Mouse (Mus musculus): ENCODE results near the gene Lair1. TPM values are rescaled to one million over a fixed set of nuclear protein-coding genes. Genes with fewer than 3 reads are reported as not detected.

Lair1 gene
- polyA plus RNA-seq, 1 experiment: 0.01 TPM

GRCm38 (mm10) chr7:4071066-4071465 lies 8.1 kb upstream of the Lair1 start:
- TF ChIP-seq GATA1 (IDR thresholded peaks at IDR 0.05; ENCODE audit: low read length): no peak

GRCm38 (mm10) chr7:4063714-4064425 lies 866 bp upstream of the Lair1 start:
- TF ChIP-seq GATA1 (IDR thresholded peaks at IDR 0.05; ENCODE audit: low read length): no peak

GRCm38 (mm10) chr7:4026794-4027421 lies 36.1 kb downstream of the Lair1 start:
- TF ChIP-seq GATA1 (IDR thresholded peaks at IDR 0.05; ENCODE audit: low read length): no peak

- TF ChIP-seq GATA1 (IDR thresholded peaks at IDR 0.05; ENCODE audit: low read length): no peak
Observed at GRCm38 (mm10) chr7:3962017-3962416, 101.0 kb downstream of the Lair1 start.

GRCm38 (mm10) chr7:3957387-3957786 lies 105.6 kb downstream of the Lair1 start:
- TF ChIP-seq GATA1 (IDR thresholded peaks at IDR 0.05; ENCODE audit: low read length): no peak

Other genes with a start within 250 kb of the Lair1 start
- gene Gm15448, start 237.5 kb downstream of the Lair1 start, polyA plus RNA-seq (2012): not detected in 2 replicates
- gene Pira2, start 218.2 kb downstream of the Lair1 start, polyA plus RNA-seq (2012): not detected in 2 replicates
- not detected in 2 replicates for gene Gm14548, start 165.1 kb downstream of the Lair1 start, polyA plus RNA-seq (2012)
- gene Lilra6, start 147.7 kb downstream of the Lair1 start, polyA plus RNA-seq (2012): not detected in 2 replicates
- gene Ttyh1, start 56.2 kb upstream of the Lair1 start, polyA plus RNA-seq (2012): not detected in 2 replicates
- gene Leng8, start 73.8 kb upstream of the Lair1 start, polyA plus RNA-seq (2012): 149 and 188 TPM in 2 replicates
- gene Leng9, start 87.2 kb upstream of the Lair1 start, polyA plus RNA-seq (2012): 3.7 and 5.7 TPM in 2 replicates
- 10.8 and 14.3 TPM in 2 replicates for gene Cdc42ep5, start 101.7 kb upstream of the Lair1 start, polyA plus RNA-seq (2012)
- gene Lilra5, start 174.6 kb upstream of the Lair1 start, polyA plus RNA-seq (2012): not detected in 2 replicates